Mouse (Mus musculus): ENCODE results near the gene Olfr630.
"Not testable (repeated sequence)": the region's sequence is repeated elsewhere in the genome, so short reads cannot be mapped to it uniquely, and the experiment has no call there.

Gene Olfr630

GRCm38 (mm10) chr7:103757233-103757632, at the start of gene Olfr630:
Gene Olfr630 (minus strand): TSS chr7:103757333.
- DNase-seq (ENCODE audit: low spot score): no peak

GRCm38 (mm10) chr7:103806856-103807255, 49.7 kb upstream of the Olfr630 start:
- DNase-seq (ENCODE audit: low spot score): no peak

GRCm38 (mm10) chr7:103792669-103793388, 35.7 kb upstream of the Olfr630 start:
- DNase-seq (ENCODE audit: low spot score): no peak

- DNase-seq (ENCODE audit: low spot score): no peak
Observed at GRCm38 (mm10) chr7:103791721-103792120, 34.6 kb upstream of the Olfr630 start, which contains the start of gene Olfr67. Gene Olfr67 (minus strand): TSS chr7:103791821.

GRCm38 (mm10) chr7:103779598-103779997, 22.5 kb upstream of the Olfr630 start, which contains the start of gene Olfr68:
Gene Olfr68 (minus strand): TSS chr7:103779698.
- no peak for DNase-seq (ENCODE audit: low spot score)

GRCm38 (mm10) chr7:103777652-103778051, 20.5 kb upstream of the Olfr630 start:
- DNase-seq (ENCODE audit: low spot score): not testable (repeated sequence)

GRCm38 (mm10) chr7:103771494-103771893, 14.4 kb upstream of the Olfr630 start, which contains the start of gene Olfr69:
Gene Olfr69 (minus strand): TSS chr7:103771594.
- DNase-seq (ENCODE audit: low spot score): no peak

GRCm38 (mm10) chr7:103767687-103768086, 10.6 kb upstream of the Olfr630 start:
- not testable (repeated sequence) for DNase-seq (ENCODE audit: low spot score)

GRCm38 (mm10) chr7:103762212-103762611, 5.1 kb upstream of the Olfr630 start:
- DNase-seq (ENCODE audit: low spot score): not testable (repeated sequence)

GRCm38 (mm10) chr7:103744843-103745242, 12.3 kb downstream of the Olfr630 start, which contains the start of gene Olfr629:
Gene Olfr629 (minus strand): TSS chr7:103744943.
- DNase-seq (ENCODE audit: low spot score): no peak

- DNase-seq (ENCODE audit: low spot score): no peak
Observed at GRCm38 (mm10) chr7:103730074-103730473, 27.1 kb downstream of the Olfr630 start, which contains the start of gene Olfr628. Gene Olfr628 (plus strand): TSS chr7:103730374.

GRCm38 (mm10) chr7:103716398-103716797, 40.7 kb downstream of the Olfr630 start:
- DNase-seq (ENCODE audit: low spot score): not testable (repeated sequence)

- no peak for DNase-seq (ENCODE audit: low spot score)
Observed at GRCm38 (mm10) chr7:103714371-103714770, 42.8 kb downstream of the Olfr630 start, which contains the start of gene Olfr243. Gene Olfr243 (plus strand): TSS chr7:103714671.

- DNase-seq (ENCODE audit: low spot score): no peak
Observed at GRCm38 (mm10) chr7:103712024-103712423, 45.1 kb downstream of the Olfr630 start.

Data from lung, postnatal 25 days (tissue).